Mouse (Mus musculus) limb, embryonic 12.5 days (tissue): ENCODE measurements around the gene Zfp217. TPM values are rescaled to one million over a fixed set of nuclear protein-coding genes. Genes with fewer than 3 reads are reported as not detected.
"Not testable (repeated sequence)": the region's sequence is repeated elsewhere in the genome, so short reads cannot be mapped to it uniquely, and the experiment has no call there.

Experiments
- ATAC-seq: fragments of 200-750 bp; cut with Nextera tagmentation; 2 replicates; pipeline ENCODE4 v1.8.0; 2017; ENCODE audit warnings: low read depth, moderate TSS enrichment; ENCODE audit not compliant: insufficient number of reproducible peaks, insufficient read depth, low FRiP score, low TSS enrichment
- H3K27ac ChIP-seq: fragments of 300-500 bp; sonication (generic); 2 replicates; pipeline ENCODE4 v1.5.1; 2016; ENCODE audit warnings: mild to moderate bottlenecking, moderate library complexity
- H3K27me3 ChIP-seq: fragments of 300-500 bp; sonication (generic); 2 replicates; pipeline ENCODE4 v1.6.1; 2016; ENCODE audit warnings: mild to moderate bottlenecking, moderate library complexity
- H3K36me3 ChIP-seq: fragments of 300-500 bp; sonication (generic); 2 replicates; pipeline ENCODE4 v1.6.1; 2016; ENCODE audit warnings: mild to moderate bottlenecking, moderate library complexity
- H3K4me1 ChIP-seq: fragments of 300-500 bp; sonication (generic); replicated peaks from 2 replicates; pipeline ENCODE4 v1.6.1; 2016
- H3K4me2 ChIP-seq: fragments of 300-500 bp; sonication (generic); 2 replicates; pipeline ENCODE4 v1.6.1; 2016; ENCODE audit warnings: mild to moderate bottlenecking, moderate library complexity
- H3K4me3 ChIP-seq: fragments of 300-500 bp; sonication (generic); replicated peaks from 2 replicates; pipeline ENCODE4 v1.5.1; 2016; ENCODE audit warnings: mild to moderate bottlenecking
- H3K9ac ChIP-seq: fragments of 300-500 bp; sonication (generic); replicated peaks from 2 replicates; pipeline ENCODE4 v1.6.1; 2016; ENCODE audit warnings: mild to moderate bottlenecking, moderate library complexity
- H3K9me3 ChIP-seq: fragments of 300-500 bp; sonication (generic); 2 replicates; pipeline ENCODE4 v1.6.1; 2016; ENCODE audit warnings: mild to moderate bottlenecking, moderate library complexity
- WGBS: fragments of 180-500 bp; shearing (Covaris S2); methylation state at CpG from one replicate; pipeline ENCODE4 v1.1.7; 2016; 5-methylcytosine and 5-hydroxymethylcytosine counted together
- polyA plus RNA-seq: library from polyadenylated mRNA; unstranded; fragments of >200 nt; fragmentation: Nextera tagmentation; extraction: Ambion mirVana; gene quantifications from 2 replicates; pipeline ENCODE4 v1.2.1, GENCODE M21; 2016

Zfp217 gene
- polyA plus RNA-seq, 1 experiment from 2014 or later, result 5.0 TPM

DNA sequence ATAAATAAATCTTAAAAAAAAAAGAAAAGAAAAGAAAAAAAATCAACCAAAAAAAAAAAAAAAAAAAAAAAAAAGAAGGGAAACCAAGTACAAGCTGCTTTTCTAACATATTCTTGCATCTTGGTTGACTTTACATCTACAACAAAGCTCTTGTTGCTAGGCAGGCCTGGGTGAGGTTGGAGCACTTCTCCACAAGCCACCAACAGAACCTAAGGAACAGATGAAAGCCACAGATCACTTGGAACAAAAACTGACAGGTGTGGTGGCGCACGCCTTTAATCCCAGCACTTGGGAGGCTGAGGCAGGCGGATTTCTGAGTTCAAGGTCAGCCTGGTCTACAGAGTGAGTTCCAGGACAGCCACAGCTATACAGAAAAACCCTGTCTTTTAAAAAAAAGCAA lies 32.9 kb upstream of the Zfp217 start:
- not testable (repeated sequence) for H3K36me3 ChIP-seq, ATAC-seq, H3K27ac ChIP-seq, H3K9me3 ChIP-seq, H3K4me3 ChIP-seq, H3K4me2 ChIP-seq, H3K9ac ChIP-seq, H3K27me3 ChIP-seq
- WGBS, result 93% methylated on average over 3 of the region's 3 CpGs
- H3K4me1 ChIP-seq, result peaks cover 24% of the 10 kb centered on the region

DNA sequence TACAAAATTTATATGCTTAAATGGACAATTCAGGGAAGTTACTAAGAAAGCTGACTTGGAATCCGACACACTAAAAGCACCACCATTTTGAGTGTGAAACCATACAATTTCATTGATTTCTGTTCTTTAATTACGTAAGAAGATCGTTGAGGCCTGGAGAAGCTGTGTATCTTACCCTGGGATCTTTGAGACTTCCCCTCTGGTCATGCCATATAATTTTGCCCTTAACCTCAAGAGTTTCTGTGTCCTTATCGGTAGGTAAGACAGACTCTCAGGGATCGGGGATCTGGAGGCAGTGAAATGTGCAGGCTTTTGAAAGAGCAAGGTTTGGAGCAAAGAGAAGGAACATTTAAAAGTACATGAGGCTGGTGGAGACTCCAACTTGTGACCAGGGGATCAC lies 31.4 kb upstream of the Zfp217 start:
- H3K27ac ChIP-seq, result no peak overlapping the region
- no peak overlapping the region for H3K4me2 ChIP-seq
- H3K9ac ChIP-seq, result no peak overlapping the region
- WGBS, result 91% methylated on average over 5 of the region's 5 CpGs
- no peaks in the 10 kb centered on the region for H3K36me3 ChIP-seq
- H3K27me3 ChIP-seq, result no peaks in the 10 kb centered on the region
- ATAC-seq, result no peak
- H3K4me3 ChIP-seq, result no peak overlapping the region
- H3K9me3 ChIP-seq, result no peaks in the 10 kb centered on the region
- peaks cover 27% of the 10 kb centered on the region for H3K4me1 ChIP-seq

DNA sequence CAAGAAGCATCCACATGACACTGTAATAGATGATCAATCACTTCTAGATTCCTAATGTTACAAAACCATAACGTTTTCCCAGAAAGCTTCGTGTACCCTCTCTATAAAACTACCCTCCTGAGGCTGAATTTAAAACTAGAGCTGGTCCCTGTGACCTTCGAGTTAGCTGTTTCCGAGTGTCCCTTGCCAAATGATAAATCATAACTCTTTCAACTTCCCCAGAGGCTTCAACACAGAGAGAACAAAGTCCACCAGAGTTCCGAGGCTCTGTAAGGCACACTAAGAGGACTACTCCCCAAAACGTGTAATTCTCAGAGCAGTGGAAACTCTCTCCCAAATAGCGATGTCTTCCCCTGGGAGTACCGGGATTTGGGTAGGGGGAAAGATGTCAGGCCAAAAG lies 29.4 kb upstream of the Zfp217 start:
- no peak overlapping the region for H3K9ac ChIP-seq
- WGBS, result 32% methylated on average over 8 of the region's 8 CpGs

DNA sequence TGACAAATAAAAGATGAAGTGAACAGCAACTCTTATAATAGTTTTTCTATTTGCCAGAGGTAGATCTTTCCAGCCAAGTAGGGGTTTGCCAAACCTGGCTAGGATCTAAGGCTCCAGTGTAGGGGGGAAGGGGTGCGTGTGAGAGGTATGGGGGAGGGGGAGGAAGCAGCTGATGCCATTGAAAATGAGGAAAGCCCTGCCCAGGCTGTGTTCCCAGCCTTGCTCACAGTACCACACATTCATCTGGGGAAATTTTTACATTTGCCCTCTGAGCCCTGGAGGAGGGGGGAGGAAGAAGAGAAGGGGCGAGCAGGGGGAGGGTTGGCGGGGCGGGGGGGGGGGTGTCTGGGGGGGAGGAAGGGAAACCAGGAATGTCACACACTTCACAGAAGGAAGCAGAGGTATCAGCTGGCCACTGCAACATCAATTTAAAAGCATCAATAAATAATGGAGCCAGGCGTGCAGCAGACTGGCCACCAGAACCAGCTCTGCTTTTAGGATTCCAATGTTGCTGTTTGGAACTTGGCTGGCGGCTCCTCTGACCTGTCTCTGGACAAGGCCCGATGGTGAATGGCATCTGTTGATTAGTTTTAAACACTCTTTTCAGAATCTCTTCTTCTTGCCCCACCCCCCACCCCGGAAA lies 28.5 kb upstream of the Zfp217 start:
- Histone ChIP-seq H3K36me3 (no peaks in the 10 kb centered on the region), H3K27me3 (no peaks in the 10 kb centered on the region), H3K4me1 (peaks cover 37% of the 10 kb centered on the region), H3K9me3 (no peaks in the 10 kb centered on the region), H3K27ac (peak overlapping the region; percentile 42; the same call in 1 of the 2 replicates), H3K4me3 (no peak overlapping the region), H3K9ac (no peak overlapping the region), H3K4me2 (peak overlapping the region; percentile 29)
- 25% methylated on average over 8 of the region's 8 CpGs for WGBS
- ATAC-seq, result peak; percentile 37; the same call in 1 of the 2 replicates

More for the DNA sequence above, 29.4 kb upstream of the Zfp217 start:
- H3K4me2 ChIP-seq, result no peak overlapping the region
- ATAC-seq, result no peak
- no peaks in the 10 kb centered on the region for H3K27me3 ChIP-seq
- no peaks in the 10 kb centered on the region for H3K36me3 ChIP-seq
- peaks cover 37% of the 10 kb centered on the region for H3K4me1 ChIP-seq
- H3K9me3 ChIP-seq, result no peaks in the 10 kb centered on the region
- no peak overlapping the region for H3K4me3 ChIP-seq
- H3K27ac ChIP-seq, result no peak overlapping the region

DNA sequence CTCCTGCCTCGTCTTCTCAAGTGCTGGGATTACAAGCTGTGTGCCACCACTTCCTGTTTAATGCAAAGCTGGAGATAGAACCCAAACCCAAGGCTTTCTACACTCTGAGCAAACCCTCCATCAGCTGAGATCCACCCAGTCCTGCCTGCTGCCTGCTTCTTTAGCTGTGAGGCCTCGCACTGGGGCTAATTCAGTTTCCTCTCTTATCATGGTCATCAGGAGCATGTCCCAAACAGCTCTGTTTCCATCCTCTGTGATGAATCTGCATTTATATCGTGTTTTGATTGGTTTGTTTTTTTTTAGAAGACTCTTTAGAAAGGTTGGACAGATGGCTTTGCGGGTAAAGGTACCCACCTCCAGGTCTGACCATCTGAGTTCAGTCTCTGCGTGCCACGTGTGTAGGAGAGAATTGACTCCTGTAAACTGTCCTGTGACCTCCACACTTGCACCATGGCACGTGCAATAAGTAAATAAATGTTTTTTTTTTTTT lies 27.8 kb upstream of the Zfp217 start:
- Histone ChIP-seq H3K27me3 (no peaks in the 10 kb centered on the region), H3K27ac (no peak overlapping the region), H3K9ac (no peak overlapping the region), H3K4me1 (peaks cover 37% of the 10 kb centered on the region), H3K4me2 (no peak overlapping the region), H3K36me3 (no peaks in the 10 kb centered on the region), H3K4me3 (no peak overlapping the region), H3K9me3 (no peaks in the 10 kb centered on the region)
- ATAC-seq, result no peak
- WGBS, result 61% methylated on average over 7 of the region's 7 CpGs

DNA sequence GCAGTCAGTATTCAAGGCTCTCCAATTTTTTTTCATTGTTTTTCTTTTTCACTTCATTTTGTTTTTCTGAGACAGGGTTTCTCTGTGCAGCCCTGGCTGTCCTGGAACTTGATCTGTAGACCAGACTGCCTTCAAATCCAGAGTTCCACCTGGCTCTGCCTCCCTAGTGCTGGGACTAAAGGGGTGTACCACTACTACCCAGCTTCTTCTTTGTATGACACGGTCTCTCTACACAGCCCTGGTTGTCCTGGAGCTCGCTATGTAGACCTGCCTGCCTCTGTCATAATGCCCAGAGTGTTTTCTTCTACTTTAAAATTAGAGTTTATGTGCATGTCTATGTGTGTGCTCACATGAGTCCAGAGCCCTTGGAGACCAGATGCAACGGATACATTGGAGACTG lies 27.3 kb upstream of the Zfp217 start:
- no peak overlapping the region for H3K4me3 ChIP-seq
- ATAC-seq, result no peak
- H3K27me3 ChIP-seq, result no peaks in the 10 kb centered on the region
- no peaks in the 10 kb centered on the region for H3K36me3 ChIP-seq
- WGBS, result 71% methylated on average over 3 of the region's 3 CpGs
- no peaks in the 10 kb centered on the region for H3K9me3 ChIP-seq
- H3K27ac ChIP-seq, result no peak overlapping the region; the same call in 1 of the 2 replicates
- H3K4me2 ChIP-seq, result no peak overlapping the region
- H3K9ac ChIP-seq, result no peak overlapping the region
- H3K4me1 ChIP-seq, result peaks cover 37% of the 10 kb centered on the region

DNA sequence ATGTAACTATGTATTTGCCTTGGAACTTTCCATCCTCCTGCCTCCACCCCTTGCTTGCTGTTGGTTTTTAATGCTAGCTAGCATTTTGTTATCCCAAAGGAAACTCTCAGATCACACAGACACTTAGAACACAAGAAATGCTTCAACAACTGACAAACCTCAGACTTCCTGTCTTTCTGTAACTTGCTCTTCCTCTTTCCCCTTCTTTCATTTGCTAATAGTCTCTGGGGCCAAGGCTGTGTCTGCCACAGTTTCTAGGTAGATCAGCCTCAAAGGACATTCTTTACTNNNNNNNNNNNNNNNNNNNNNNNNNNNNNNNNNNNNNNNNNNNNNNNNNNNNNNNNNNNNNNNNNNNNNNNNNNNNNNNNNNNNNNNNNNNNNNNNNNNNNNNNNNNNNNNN lies 21.2 kb upstream of the Zfp217 start:
- ATAC-seq, result no peak
- Histone ChIP-seq H3K4me1 (peaks cover 7% of the 10 kb centered on the region; the same call in 1 of the 2 replicates), H3K27ac (0 out of 2 replicates have a peak overlapping the region, but pooled peaks have one; percentile 13), H3K4me3 (no peak overlapping the region), H3K36me3 (no peaks in the 10 kb centered on the region), H3K9ac (no peak overlapping the region), H3K9me3 (no peaks in the 10 kb centered on the region), H3K4me2 (no peak overlapping the region), H3K27me3 (no peaks in the 10 kb centered on the region)

DNA sequence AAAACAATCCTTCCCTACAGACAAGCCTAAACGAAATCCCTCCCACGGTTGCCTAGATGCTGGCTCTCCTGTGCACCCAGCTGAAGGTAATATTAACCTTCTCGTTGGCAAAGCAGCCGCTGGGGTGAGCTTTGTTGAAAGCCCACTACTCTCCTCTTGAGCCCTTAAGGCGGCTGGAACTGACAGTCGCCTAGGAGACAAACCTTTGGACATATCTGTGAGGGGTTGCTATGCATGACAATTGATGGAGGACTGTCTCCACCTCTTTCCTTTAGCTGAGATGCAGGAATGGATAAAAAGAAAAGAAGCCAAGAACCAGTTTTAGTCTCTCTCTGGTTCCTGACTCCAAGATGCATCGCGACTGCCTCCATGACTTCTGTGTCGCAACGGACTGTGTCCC lies 17.7 kb upstream of the Zfp217 start:
- 80% methylated on average over 10 of the region's 10 CpGs for WGBS
- ATAC-seq, result no peak

DNA sequence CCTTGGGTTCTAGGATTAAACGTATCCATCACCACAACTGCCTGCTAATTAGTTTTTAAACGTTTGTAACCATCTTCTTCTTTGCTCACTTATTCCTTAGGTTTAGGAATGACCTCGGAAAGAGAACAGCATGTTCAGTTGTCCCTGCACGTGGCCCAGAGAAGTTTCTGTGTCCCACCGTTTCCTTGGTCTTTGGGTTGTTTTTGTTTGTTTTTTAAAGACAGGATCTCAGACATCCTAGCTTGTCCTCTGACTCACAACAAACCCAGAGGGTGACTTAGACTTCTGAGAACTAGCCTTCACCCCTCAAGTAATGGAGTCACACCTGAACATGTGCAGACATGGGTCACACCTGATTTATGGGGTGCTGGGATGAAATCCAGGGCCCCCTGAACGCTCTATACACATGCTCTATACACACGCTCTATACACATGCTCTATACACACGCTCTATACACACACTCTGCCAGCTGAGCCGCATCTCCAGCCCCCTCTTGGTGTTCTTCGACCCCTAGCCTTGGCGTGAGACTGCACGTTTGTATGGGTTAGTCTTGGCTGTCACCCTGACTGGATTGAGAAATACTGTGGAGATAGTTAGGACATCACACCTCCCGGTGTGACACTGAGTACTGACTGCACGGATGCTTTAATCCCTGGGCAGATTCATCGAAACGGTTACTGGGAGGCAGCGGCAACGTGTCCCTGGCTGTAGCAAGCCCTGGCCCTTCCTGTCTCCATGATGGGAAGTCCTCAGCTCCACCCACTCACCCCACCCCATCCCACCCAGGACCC lies 16.0 kb upstream of the Zfp217 start:
- no peaks in the 10 kb centered on the region for H3K27me3 ChIP-seq
- H3K4me1 ChIP-seq, result no peaks in the 10 kb centered on the region
- H3K36me3 ChIP-seq, result no peaks in the 10 kb centered on the region
- H3K9me3 ChIP-seq, result no peaks in the 10 kb centered on the region
- H3K4me3 ChIP-seq, result no peak overlapping the region
- ATAC-seq, result no peak
- H3K9ac ChIP-seq, result no peak overlapping the region
- 80% methylated on average over 18 of the region's 18 CpGs for WGBS
- no peak overlapping the region for H3K4me2 ChIP-seq
- no peak overlapping the region for H3K27ac ChIP-seq

More for the DNA sequence above, 17.7 kb upstream of the Zfp217 start:
- no peaks in the 10 kb centered on the region for H3K4me1 ChIP-seq
- no peak overlapping the region for H3K4me3 ChIP-seq
- H3K36me3 ChIP-seq, result no peaks in the 10 kb centered on the region
- no peak overlapping the region for H3K27ac ChIP-seq
- H3K9ac ChIP-seq, result no peak overlapping the region
- no peak overlapping the region for H3K4me2 ChIP-seq
- no peaks in the 10 kb centered on the region for H3K27me3 ChIP-seq
- no peaks in the 10 kb centered on the region for H3K9me3 ChIP-seq

DNA sequence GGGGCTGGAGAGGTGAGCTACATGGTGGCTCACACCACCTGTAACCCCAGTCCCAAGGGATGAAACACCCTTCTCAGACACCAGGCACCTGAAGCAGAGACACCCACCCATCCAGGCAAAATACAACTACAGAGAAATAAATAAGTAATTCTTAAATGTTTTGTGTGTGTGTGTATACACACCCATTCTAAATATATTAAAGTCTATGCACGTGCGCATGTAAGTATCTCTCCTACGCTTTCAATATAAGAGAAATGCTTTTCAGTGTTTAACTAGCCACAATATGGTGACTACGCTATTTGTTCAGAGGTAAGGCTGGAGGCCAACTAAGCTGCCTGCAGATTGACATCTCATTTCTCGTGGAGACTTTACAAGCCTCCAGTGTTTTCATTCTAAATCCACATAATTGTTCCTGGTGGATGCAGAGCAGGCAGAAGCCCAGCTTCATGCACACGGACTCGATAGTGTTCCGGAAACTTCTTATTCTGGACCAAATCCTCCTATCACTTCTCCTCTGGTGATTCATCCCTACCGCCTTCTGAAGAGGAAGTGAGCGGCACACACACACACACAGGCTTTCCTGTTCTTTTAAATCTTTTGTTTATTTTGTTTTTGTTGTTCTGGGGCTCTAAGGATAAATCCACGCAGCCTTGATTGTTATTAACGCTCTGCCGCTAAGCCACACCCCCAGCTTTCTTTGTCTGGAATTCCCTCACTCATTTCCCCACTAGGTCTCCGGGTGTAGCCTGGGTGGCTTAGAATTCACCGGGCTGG lies 12.1 kb upstream of the Zfp217 start:
- H3K4me3 ChIP-seq, result no peak overlapping the region

DNA sequence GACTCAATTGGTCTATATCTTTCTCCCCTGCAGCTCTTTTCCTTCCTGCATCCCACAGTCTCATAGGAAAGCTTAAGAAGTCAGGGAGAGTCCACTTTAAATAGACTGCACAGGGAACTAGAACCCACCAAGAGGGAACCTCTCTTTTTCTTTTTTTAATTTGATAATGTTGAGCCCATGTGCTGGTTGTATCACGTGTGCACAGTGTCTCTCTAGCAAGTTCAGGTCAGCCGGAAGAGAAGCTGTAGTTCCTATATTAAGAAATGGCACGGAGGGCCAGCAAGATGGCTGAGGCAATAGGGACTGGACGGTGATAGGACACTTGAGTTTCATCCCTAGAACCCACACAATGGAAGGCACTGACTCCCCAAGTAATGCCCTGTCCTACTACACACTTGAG lies 11.1 kb upstream of the Zfp217 start:
- Histone ChIP-seq H3K9me3 (no peaks in the 10 kb centered on the region), H3K4me2 (no peak overlapping the region)
- ATAC-seq, result no peak

More for the DNA sequence above, 12.1 kb upstream of the Zfp217 start:
- Histone ChIP-seq H3K36me3 (no peaks in the 10 kb centered on the region), H3K9ac (no peak overlapping the region), H3K27me3 (no peaks in the 10 kb centered on the region), H3K9me3 (no peaks in the 10 kb centered on the region), H3K4me1 (peaks cover 7% of the 10 kb centered on the region), H3K27ac (no peak overlapping the region), H3K4me2 (no peak overlapping the region)
- WGBS, result 61% methylated on average over 15 of the region's 15 CpGs
- no peak for ATAC-seq

More for the DNA sequence above, 11.1 kb upstream of the Zfp217 start:
- H3K9ac ChIP-seq, result no peak overlapping the region
- H3K27me3 ChIP-seq, result no peaks in the 10 kb centered on the region
- H3K4me1 ChIP-seq, result peaks cover 10% of the 10 kb centered on the region
- no peak overlapping the region for H3K4me3 ChIP-seq
- H3K27ac ChIP-seq, result no peak overlapping the region
- H3K36me3 ChIP-seq, result no peaks in the 10 kb centered on the region
- 92% methylated on average over 4 of the region's 4 CpGs for WGBS
